Mouse (Mus musculus): ENCODE data around the gene Abi3.

- no peak for TF ChIP-seq CTCF (IDR thresholded peaks at IDR 0.05; ENCODE audit: low read depth, low read length)
- TF ChIP-seq GATA1 (IDR thresholded peaks at IDR 0.05; ENCODE audit: borderline replicate concordance, low read length) = no peak
- TF ChIP-seq TAL1 (conservative IDR thresholded peaks at IDR 0.05; ENCODE audit: low read depth, low read length) = no peak
- TF ChIP-seq POLR2AphosphoS5 (IDR thresholded peaks at IDR 0.05; ENCODE audit: insufficient replicate concordance, low read depth, low read length) = no peak
These were observed 677 bp upstream of the Abi3 start for GRCm38 (mm10) chr11:95842953-95843352.

Data from G1E (cell line).